23 mouse cellular contexts compared by ENCODE assay signal in the genomic region with DNA sequence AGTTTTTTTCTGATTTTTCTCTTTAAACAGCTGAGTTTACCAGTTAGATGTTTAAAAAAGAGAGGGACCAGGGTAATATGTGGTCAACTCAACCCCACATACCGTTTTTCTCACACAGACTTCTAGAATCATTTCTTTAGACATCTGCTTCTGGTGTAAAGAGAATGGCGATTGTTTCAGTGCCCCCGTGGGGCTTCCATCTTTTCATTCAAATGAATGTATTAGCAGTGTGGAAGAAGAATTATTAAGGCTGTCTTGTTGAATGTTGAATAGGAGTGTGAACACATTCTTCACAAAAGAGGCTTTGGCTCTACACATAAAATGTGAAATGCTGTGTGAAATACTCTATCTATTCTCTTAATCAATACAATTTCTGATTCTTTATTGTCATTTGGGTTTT.
DNase-seq lines count a peak whose midpoint lies in the region; ATAC-seq lines count a peak whose summit lies in the region.
"Had no signal": no experiment of that assay in that cellular context is flagged by ENCODE, and none has a peak within 500 bp of the region (broad histone marks: within the 10 kb centered on the region; RNA-seq: fewer than 3 reads in every experiment).

No protein-coding gene starts in this region.

- 48% methylated on average over 3 of the region's 3 CpGs for WGBS in forebrain, embryonic 10.5 days
- 16% methylated on average over 3 of the region's 3 CpGs for WGBS in forebrain, embryonic 13.5 days
- WGBS in hindbrain, embryonic 11.5 days = 34% methylated on average over 3 of the region's 3 CpGs
- 11% methylated on average over 3 of the region's 3 CpGs for WGBS in hindbrain, embryonic 16.5 days
- WGBS in neural tube, embryonic 11.5 days = 38% methylated on average over 3 of the region's 3 CpGs
- WGBS in midbrain, embryonic 14.5 days = 12% methylated on average over 3 of the region's 3 CpGs

- DNase-seq in forebrain, embryonic 10.5 days (ENCODE audit: extremely low spot score, low spot score) = no peak
- DNase-seq in hindbrain, embryonic 11.5 days (ENCODE audit: low spot score) = peak; percentile 26
- peak; percentile 35 for DNase-seq in neural tube, embryonic 11.5 days (ENCODE audit: low spot score)
- DNase-seq in neural tube, embryonic 10.5 days (ENCODE audit: extremely low spot score, low spot score) = no peak
- DNase-seq in midbrain, embryonic 14.5 days = peak; percentile 36
- no peak for DNase-seq in left cerebral cortex, adult 9 months (ENCODE audit: low spot score in 2 of 2)
- DNase-seq: adrenal gland, postnatal 14 days; cerebellum, adult 18-20 months; cerebellum, adult 9-11 months; cerebellum, postnatal 36 days; gastrocnemius, adult 2 months; gastrocnemius, postnatal 25 days; heart, adult 11 months; heart, postnatal 36 days had no signal

- no peaks in the 10 kb centered on the region for H3K36me3 ChIP-seq in forebrain, embryonic 10.5 days (replicated peaks)
- H3K36me3 ChIP-seq in forebrain, embryonic 13.5 days (ENCODE audit: poor library complexity, severe bottlenecking) = no peaks in the 10 kb centered on the region
- H3K36me3 ChIP-seq in hindbrain, embryonic 11.5 days (ENCODE audit: control insufficient read depth, insufficient read depth, low read length) = no peaks in the 10 kb centered on the region
- no peaks in the 10 kb centered on the region for H3K36me3 ChIP-seq in hindbrain, embryonic 16.5 days (ENCODE audit: control insufficient read depth, insufficient read depth, low read length)
- H3K36me3 ChIP-seq in neural tube, embryonic 11.5 days (ENCODE audit: control insufficient read depth, insufficient read depth, low read length) = no peaks in the 10 kb centered on the region
- H3K36me3 ChIP-seq in midbrain, embryonic 14.5 days (ENCODE audit: control insufficient read depth, insufficient read depth, low read length) = no peaks in the 10 kb centered on the region
- H3K36me3 ChIP-seq: embryonic facial prominence, embryonic 13.5 days; heart, embryonic 13.5 days; hindbrain, embryonic 13.5 days had no signal

- no peak overlapping the region for H3K9ac ChIP-seq in forebrain, embryonic 13.5 days
- no peak overlapping the region for H3K9ac ChIP-seq in hindbrain, embryonic 11.5 days (ENCODE audit: low read depth, low read length)
- no peak overlapping the region for H3K9ac ChIP-seq in hindbrain, embryonic 16.5 days (ENCODE audit: low read depth, low read length)
- no peak overlapping the region for H3K9ac ChIP-seq in neural tube, embryonic 11.5 days (ENCODE audit: low read length)
- H3K9ac ChIP-seq in midbrain, embryonic 14.5 days (replicated peaks; ENCODE audit: low read length) = no peak overlapping the region
- H3K9ac ChIP-seq: embryonic facial prominence, embryonic 13.5 days; heart, embryonic 13.5 days; hindbrain, embryonic 13.5 days had no signal

- H3K27me3 ChIP-seq in forebrain, embryonic 10.5 days (ENCODE audit: poor library complexity, severe bottlenecking) = no peaks in the 10 kb centered on the region
- no peaks in the 10 kb centered on the region for H3K27me3 ChIP-seq in forebrain, embryonic 13.5 days
- no peaks in the 10 kb centered on the region for H3K27me3 ChIP-seq in hindbrain, embryonic 11.5 days (ENCODE audit: control insufficient read depth, insufficient read depth, low read length)
- H3K27me3 ChIP-seq in hindbrain, embryonic 16.5 days (replicated peaks; ENCODE audit: control insufficient read depth, insufficient read depth, low read length) = no peaks in the 10 kb centered on the region
- H3K27me3 ChIP-seq in neural tube, embryonic 11.5 days (ENCODE audit: control insufficient read depth, insufficient read depth, low read length) = no peaks in the 10 kb centered on the region
- no peaks in the 10 kb centered on the region for H3K27me3 ChIP-seq in midbrain, embryonic 14.5 days (ENCODE audit: control insufficient read depth, insufficient read depth, low read length)
- H3K27me3 ChIP-seq: CH12.LX; embryonic facial prominence, embryonic 13.5 days; heart, embryonic 13.5 days; hindbrain, embryonic 13.5 days had no signal

- no peaks in the 10 kb centered on the region for H3K9me3 ChIP-seq in forebrain, embryonic 10.5 days
- no peaks in the 10 kb centered on the region for H3K9me3 ChIP-seq in forebrain, embryonic 13.5 days (replicated peaks)
- H3K9me3 ChIP-seq in hindbrain, embryonic 11.5 days (ENCODE audit: control insufficient read depth, low read length) = no peaks in the 10 kb centered on the region
- H3K9me3 ChIP-seq in hindbrain, embryonic 16.5 days (ENCODE audit: control insufficient read depth, low read length) = no peaks in the 10 kb centered on the region
- no peaks in the 10 kb centered on the region for H3K9me3 ChIP-seq in neural tube, embryonic 11.5 days (ENCODE audit: control insufficient read depth, low read length)
- no peaks in the 10 kb centered on the region for H3K9me3 ChIP-seq in midbrain, embryonic 14.5 days (ENCODE audit: control insufficient read depth, low read length)
- H3K9me3 ChIP-seq: embryonic facial prominence, embryonic 13.5 days; heart, embryonic 13.5 days; hindbrain, embryonic 13.5 days had no signal

- peaks cover 27% of the 10 kb centered on the region for H3K4me1 ChIP-seq in forebrain, embryonic 10.5 days
- H3K4me1 ChIP-seq in forebrain, embryonic 13.5 days = peaks cover 13% of the 10 kb centered on the region
- no peaks in the 10 kb centered on the region for H3K4me1 ChIP-seq in hindbrain, embryonic 11.5 days (replicated peaks; ENCODE audit: control insufficient read depth, insufficient read depth, low read length)
- no peaks in the 10 kb centered on the region for H3K4me1 ChIP-seq in hindbrain, embryonic 16.5 days (ENCODE audit: control insufficient read depth, insufficient read depth, low read depth, low read length)
- peaks cover 10% of the 10 kb centered on the region for H3K4me1 ChIP-seq in neural tube, embryonic 11.5 days (ENCODE audit: control insufficient read depth, insufficient read depth, low read length)
- H3K4me1 ChIP-seq in midbrain, embryonic 14.5 days (ENCODE audit: control insufficient read depth, insufficient read depth, low read length) = peaks cover 5% of the 10 kb centered on the region; the same call in 1 of the 2 replicates
- H3K4me1 ChIP-seq: embryonic facial prominence, embryonic 13.5 days; heart, embryonic 13.5 days had no signal

- peak overlapping the region; percentile 58; the same call in 1 of the 2 replicates for H3K27ac ChIP-seq in forebrain, embryonic 10.5 days
- no peak overlapping the region for H3K27ac ChIP-seq in forebrain, embryonic 13.5 days
- 0 out of 2 replicates have a peak overlapping the region, but pooled peaks have one; percentile 2 for H3K27ac ChIP-seq in hindbrain, embryonic 11.5 days (ENCODE audit: low read depth, low read length)
- H3K27ac ChIP-seq in hindbrain, embryonic 16.5 days (ENCODE audit: low read depth, low read length) = no peak overlapping the region
- H3K27ac ChIP-seq in neural tube, embryonic 11.5 days (ENCODE audit: low read depth, low read length) = 0 out of 2 replicates have a peak overlapping the region, but pooled peaks have one; percentile 21
- H3K27ac ChIP-seq in midbrain, embryonic 14.5 days (replicated peaks; ENCODE audit: low read depth, low read length) = no peak overlapping the region
- H3K27ac ChIP-seq: embryonic facial prominence, embryonic 13.5 days; gastrocnemius, adult 2 months; heart, embryonic 13.5 days; hindbrain, embryonic 13.5 days had no signal

- no peak for ATAC-seq in forebrain, embryonic 13.5 days
- ATAC-seq in hindbrain, embryonic 11.5 days (ENCODE audit: low FRiP score) = peak; percentile 63; the same call in 1 of the 2 replicates
- ATAC-seq in hindbrain, embryonic 16.5 days = no peak
- ATAC-seq in neural tube, embryonic 11.5 days (ENCODE audit: insufficient read depth, low FRiP score, low TSS enrichment) = peak; percentile 56; the same call in 1 of the 2 replicates
- ATAC-seq in midbrain, embryonic 14.5 days (ENCODE audit: low FRiP score, low TSS enrichment) = no peak
- ATAC-seq: activated CD4-positive, CD25-positive, alpha-beta regulatory T cell, adult 4 months; intestine, embryonic 16.5 days; Patski had no signal

- H3K4me3 ChIP-seq in forebrain, embryonic 10.5 days = no peak overlapping the region
- no peak overlapping the region for H3K4me3 ChIP-seq in forebrain, embryonic 13.5 days
- no peak overlapping the region for H3K4me3 ChIP-seq in hindbrain, embryonic 11.5 days (ENCODE audit: low read depth, low read length)
- H3K4me3 ChIP-seq in hindbrain, embryonic 16.5 days (ENCODE audit: low read length) = no peak overlapping the region
- H3K4me3 ChIP-seq in neural tube, embryonic 11.5 days (ENCODE audit: low read depth, low read length) = no peak overlapping the region
- H3K4me3 ChIP-seq in midbrain, embryonic 14.5 days (replicated peaks; ENCODE audit: low read depth, low read length) = no peak overlapping the region
- H3K4me3 ChIP-seq: embryonic facial prominence, embryonic 13.5 days; gastrocnemius, adult 2 months; heart, embryonic 13.5 days; hindbrain, embryonic 13.5 days had no signal

- H3K4me2 ChIP-seq in forebrain, embryonic 13.5 days = no peak overlapping the region
- H3K4me2 ChIP-seq in hindbrain, embryonic 11.5 days (replicated peaks; ENCODE audit: low read depth, low read length) = no peak overlapping the region
- H3K4me2 ChIP-seq in hindbrain, embryonic 16.5 days (ENCODE audit: low read length) = no peak overlapping the region
- H3K4me2 ChIP-seq in neural tube, embryonic 11.5 days (ENCODE audit: low read depth) = no peak overlapping the region
- no peak overlapping the region for H3K4me2 ChIP-seq in midbrain, embryonic 14.5 days (ENCODE audit: low read length)
- H3K4me2 ChIP-seq: embryonic facial prominence, embryonic 13.5 days; heart, embryonic 13.5 days; hindbrain, embryonic 13.5 days had no signal

Comparison
In these comparisons a context has a peak if more than half of its experiments do, and no peak if none do; other contexts are left out.
1. DNase-seq: peak in hindbrain, embryonic 11.5 days (single experiment), neural tube, embryonic 11.5 days (single experiment) and midbrain, embryonic 14.5 days (single experiment); none in forebrain, embryonic 10.5 days (single experiment), neural tube, embryonic 10.5 days (single experiment) and left cerebral cortex, adult 9 months (0 of 2).
2. H3K27ac ChIP-seq: peak in forebrain, embryonic 10.5 days (single experiment), hindbrain, embryonic 11.5 days (single experiment) and neural tube, embryonic 11.5 days (single experiment); none in forebrain, embryonic 13.5 days (single experiment), hindbrain, embryonic 16.5 days (single experiment) and midbrain, embryonic 14.5 days (single experiment).
3. ATAC-seq: peak in hindbrain, embryonic 11.5 days (single experiment) and neural tube, embryonic 11.5 days (single experiment); none in forebrain, embryonic 13.5 days (single experiment), hindbrain, embryonic 16.5 days (single experiment) and midbrain, embryonic 14.5 days (single experiment).